12 mouse cellular contexts compared by ENCODE assay signal in the genomic region with DNA sequence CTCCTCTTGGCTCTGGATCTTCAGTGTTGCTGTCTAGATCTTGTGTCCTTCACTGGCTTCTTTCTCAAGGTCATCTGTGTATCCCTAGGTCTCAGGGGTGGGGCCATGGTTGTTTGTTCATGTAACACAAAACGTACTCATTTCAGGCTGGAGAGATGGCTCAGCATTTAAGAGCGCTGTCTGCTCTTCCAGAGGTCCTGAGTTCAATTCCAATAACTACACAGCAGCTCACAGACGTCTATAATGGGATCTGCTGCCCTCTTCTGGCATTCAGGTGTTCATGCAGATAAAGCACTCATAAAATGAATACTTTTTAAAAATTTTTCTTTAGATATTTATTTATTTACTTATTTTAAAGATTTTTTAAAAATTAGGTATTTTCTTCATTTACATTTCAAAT. TPM values are rescaled to one million over a fixed set of nuclear protein-coding genes. Genes with fewer than 3 reads are reported as not detected.
DNase-seq lines count a peak whose midpoint lies in the region; ATAC-seq and TF ChIP-seq lines count a peak whose summit lies in the region.
"Had no signal": no experiment of that assay in that cellular context is flagged by ENCODE, and none has a peak within 500 bp of the region (broad histone marks: within the 10 kb centered on the region; RNA-seq: fewer than 3 reads in every experiment).

No protein-coding gene starts in this region.

- ATAC-seq in Patski: no peak
- ATAC-seq: intestine, embryonic 15.5 days had no signal

- POLR2A ChIA-PET in Patski (lab: Charles Lee): interaction anchor here (0.5 kb wide), 1 partner anchor 16 kb away, joined by 5 read pairs; no protein-coding TSS in a partner anchor

- DNase-seq in heart, adult 11 months: peak; percentile 86
- no peak for DNase-seq in heart, adult 9 months (ENCODE audit: low spot score in 2 of 2)
- peak; percentile 25 for DNase-seq in lung, postnatal 10 days
- DNase-seq in lung, postnatal 4 days: no peak
- no peak for DNase-seq in Patski (ENCODE audit: low read depth, low spot score)
- DNase-seq in splenic B cell, adult 2 months (ENCODE audit: low read depth, low spot score): peak; percentile 59
- DNase-seq in ovary, adult 18-20 months (ENCODE audit: low spot score): no peak
- DNase-seq: right cerebral cortex, postnatal 4 days had no signal

- CTCF ChIA-PET in Patski (lab: Charles Lee): interaction anchor here (1.0 to 7.0 kb wide), 3 partner anchors 16 to 91 kb away, joined by 3 to 74 read pairs (median 3); a partner anchor contains a TSS

- peak; percentile 38 for TF ChIP-seq CTCF in Patski (IDR thresholded peaks at IDR 0.05)

- H3K36me3 ChIP-seq in splenic B cell, adult 2 months (ENCODE audit: control insufficient read depth, insufficient read depth, low read length, poor library complexity, severe bottlenecking): no peaks in the 10 kb centered on the region

- H3K27me3 ChIP-seq in Patski: no peaks in the 10 kb centered on the region
- H3K27me3 ChIP-seq in splenic B cell, adult 2 months (ENCODE audit: control insufficient read depth, insufficient read depth, low read length, poor library complexity, severe bottlenecking): no peaks in the 10 kb centered on the region
- H3K27me3 ChIP-seq: heart, embryonic 15.5 days; intestine, embryonic 15.5 days; neural tube, embryonic 13.5 days had no signal

- in situ Hi-C loops in Patski (cut with MboI; ENCODE audit: low pct_unique_long_range_greater_than_20kb): loop anchor here (5.0 kb wide), 1 partner anchor 91 kb away; a partner anchor contains a TSS

RNA-seq across cellular contexts. Expression of a gene that starts 20.9 kb away (rescaled TPM):
- polyA plus RNA-seq in Patski (2021): 57.2 TPM

RNA-seq across cellular contexts. Expression of a gene that starts 24.4 kb away (rescaled TPM):
- polyA plus RNA-seq in Patski (2021): 0.14 TPM
- polyA plus RNA-seq: frontal cortex, adult 2 months; neural tube, embryonic 13.5 days had no signal

RNA-seq across cellular contexts. Expression of a gene that starts 26.2 kb away (rescaled TPM):
- 0.91 TPM for polyA plus RNA-seq in Patski (2021)
- polyA plus RNA-seq: neural tube, embryonic 13.5 days had no signal

RNA-seq across cellular contexts. Expression of a gene that starts 30.7 kb away (rescaled TPM):
- polyA plus RNA-seq in Patski (2021): 0.12 TPM
- polyA plus RNA-seq: intestine, embryonic 15.5 days had no signal

RNA-seq across cellular contexts. Expression of a gene that starts 36.2 kb away (rescaled TPM):
- 1.6 TPM for polyA plus RNA-seq in Patski (2021)

Comparison
In these comparisons a context has a peak if more than half of its experiments do, and no peak if none do; other contexts are left out.
1. DNase-seq: peak in heart, adult 11 months (single experiment), lung, postnatal 10 days (single experiment) and splenic B cell, adult 2 months (single experiment); none in heart, adult 9 months (0 of 2), lung, postnatal 4 days (0 of 2), Patski (single experiment) and ovary, adult 18-20 months (single experiment).